Mouse (Mus musculus): ENCODE measurements at regions not wholly inside any gene's neighbourhood (a gene's known extent, or its start where the extent isn't known, plus 50 kb on each side); places are given as distances from the start of the nearest gene placed in this dataset.

GRCm38 (mm10) chrX:11735516-11736170, 408.0 kb downstream of the H2al1j start:
- no peak for TF ChIP-seq CTCF (IDR thresholded peaks at IDR 0.05; ENCODE audit: borderline replicate concordance, extremely low read depth, insufficient read depth, insufficient read length)
- TF ChIP-seq POLR2A (IDR thresholded peaks at IDR 0.05; ENCODE audit: borderline replicate concordance, extremely low read depth, insufficient read depth, insufficient read length, poor library complexity, severe bottlenecking) = no peak
